Mouse (Mus musculus) heart, postnatal 4 days (tissue): Measurements from ENCODE around the gene Sort1. TPM values are rescaled to one million over a fixed set of nuclear protein-coding genes. Genes with fewer than 3 reads are reported as not detected.

Experiments used
- DNase-seq: peaks from one replicate; pipeline ENCODE4 v3.0.0; 2021
- total RNA-seq, 2 experiments: library from RNA; stranded (reverse); gene quantifications; 2 replicates each; pipeline ENCODE4 v1.2.3; 2021

Gene Sort1
- total RNA-seq, 2 experiments from 2014 or later, result 28.9 to 32.3 TPM

- peak; percentile 84 for DNase-seq
These were observed 44.6 kb downstream of the Sort1 start for GRCm38 (mm10) chr3:108328441-108328841.

GRCm38 (mm10) chr3:108330812-108331211 lies 46.9 kb downstream of the Sort1 start:
- DNase-seq, result no peak

GRCm38 (mm10) chr3:108336878-108337277 lies 53.0 kb downstream of the Sort1 start:
- no peak for DNase-seq

GRCm38 (mm10) chr3:108341040-108341439 lies 57.2 kb downstream of the Sort1 start:
- DNase-seq, result no peak

GRCm38 (mm10) chr3:108342185-108342584 lies 58.3 kb downstream of the Sort1 start:
- DNase-seq, result no peak

GRCm38 (mm10) chr3:108345855-108346254 lies 62.0 kb downstream of the Sort1 start:
- no peak for DNase-seq

- no peak for DNase-seq
These were observed 64.5 kb downstream of the Sort1 start for GRCm38 (mm10) chr3:108348376-108348775.

GRCm38 (mm10) chr3:108355245-108355644 lies 71.4 kb downstream of the Sort1 start:
- DNase-seq, result no peak

GRCm38 (mm10) chr3:108357051-108357450 lies 73.2 kb downstream of the Sort1 start:
- no peak for DNase-seq

- DNase-seq, result no peak
These were observed 74.6 kb downstream of the Sort1 start for GRCm38 (mm10) chr3:108358445-108358844.

GRCm38 (mm10) chr3:108360894-108361293 lies 77.0 kb downstream of the Sort1 start:
- no peak for DNase-seq

GRCm38 (mm10) chr3:108363626-108364025 lies 79.7 kb downstream of the Sort1 start:
- peak; percentile 36 for DNase-seq

GRCm38 (mm10) chr3:108364270-108364995 lies 80.6 kb downstream of the Sort1 start, which contains the start of gene Mybphl:
Mybphl (plus strand) TSS chr3:108364911.
- peak; percentile 18 for DNase-seq

GRCm38 (mm10) chr3:108367173-108367572 lies 83.3 kb downstream of the Sort1 start:
- no peak for DNase-seq

GRCm38 (mm10) chr3:108367828-108368227 lies 83.9 kb downstream of the Sort1 start:
- no peak for DNase-seq

GRCm38 (mm10) chr3:108368721-108369120 lies 84.8 kb downstream of the Sort1 start:
- no peak for DNase-seq

GRCm38 (mm10) chr3:108372274-108372673 lies 88.4 kb downstream of the Sort1 start:
- DNase-seq, result peak; percentile 40

GRCm38 (mm10) chr3:108372691-108373090 lies 88.8 kb downstream of the Sort1 start:
- no peak for DNase-seq

- DNase-seq, result no peak
These were observed 95.2 kb downstream of the Sort1 start for GRCm38 (mm10) chr3:108378875-108379663.

- no peak for DNase-seq
These were observed 96.8 kb downstream of the Sort1 start for GRCm38 (mm10) chr3:108380695-108381094.

GRCm38 (mm10) chr3:108381945-108382875 lies 98.3 kb downstream of the Sort1 start:
- DNase-seq, result no peak
